Mouse (Mus musculus) T-helper 1 cell (primary cell): ENCODE data around the gene Duox1.

Source experiments
- in situ Hi-C: fragments of 300-600 bp; cut with MboI, MseI; formaldehyde crosslinking; loops from one replicate; pipeline ENCODE4 v1.15.1; 2025; ENCODE audit warnings: high pct_unique_total_duplicates

Duox1 gene

DNA sequence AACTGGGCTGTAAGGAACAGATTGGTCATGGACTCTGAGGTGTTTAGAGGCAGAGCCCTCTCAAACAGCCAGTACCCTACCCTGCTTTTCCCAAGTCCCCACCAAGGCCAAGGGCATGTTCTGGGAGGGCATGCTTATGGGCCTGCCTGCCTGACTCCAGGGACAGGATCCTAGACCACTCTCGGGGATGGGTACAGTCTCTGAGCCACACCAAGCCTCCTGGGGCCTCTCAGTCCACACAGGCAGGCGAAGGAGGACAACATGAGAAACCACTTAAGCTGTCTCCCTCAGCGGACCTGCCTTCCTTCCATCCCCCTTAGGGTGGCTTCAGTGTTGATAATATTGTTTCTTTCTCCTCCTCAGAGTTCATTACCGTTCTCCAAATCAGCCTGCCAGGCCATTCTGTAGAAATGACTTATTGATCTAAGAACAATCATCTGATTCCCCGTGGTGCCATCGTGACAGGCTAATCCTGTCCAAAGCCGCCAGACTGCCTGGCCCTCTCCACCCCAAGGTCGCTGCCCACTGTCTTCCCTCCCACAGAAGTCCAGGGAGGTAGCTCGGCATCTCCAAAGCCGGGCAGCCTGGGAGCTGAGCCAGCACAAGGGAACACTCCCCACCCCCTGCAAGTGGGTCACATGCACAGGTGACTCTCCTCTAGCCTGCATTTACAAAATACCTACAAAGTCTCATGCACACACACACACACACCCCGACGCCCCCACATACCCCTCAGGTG, 38.9 kb downstream of the Duox1 start:
- in situ Hi-C loops: no loop called here

DNA sequence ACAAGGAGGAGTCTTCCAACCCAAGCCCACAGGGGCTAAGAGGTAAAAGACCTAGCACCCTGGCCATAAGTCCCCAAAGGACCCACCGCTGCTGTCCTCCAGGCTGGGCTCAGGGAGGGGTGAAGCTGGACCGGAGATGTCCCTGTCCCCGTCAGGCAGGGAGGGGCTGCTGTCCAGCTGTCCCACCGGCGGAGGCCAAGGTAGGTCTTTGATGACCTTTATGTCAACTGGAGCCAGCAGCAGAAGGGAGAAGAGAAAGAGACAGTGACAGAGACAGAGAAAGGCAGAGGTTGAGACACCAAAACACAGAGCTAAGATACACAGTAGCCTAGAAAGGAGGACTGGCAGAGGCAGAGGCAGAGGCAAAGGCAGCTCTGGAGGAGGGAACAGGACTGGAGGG, 39.9 kb downstream of the Duox1 start:
- in situ Hi-C loops: no loop called here

DNA sequence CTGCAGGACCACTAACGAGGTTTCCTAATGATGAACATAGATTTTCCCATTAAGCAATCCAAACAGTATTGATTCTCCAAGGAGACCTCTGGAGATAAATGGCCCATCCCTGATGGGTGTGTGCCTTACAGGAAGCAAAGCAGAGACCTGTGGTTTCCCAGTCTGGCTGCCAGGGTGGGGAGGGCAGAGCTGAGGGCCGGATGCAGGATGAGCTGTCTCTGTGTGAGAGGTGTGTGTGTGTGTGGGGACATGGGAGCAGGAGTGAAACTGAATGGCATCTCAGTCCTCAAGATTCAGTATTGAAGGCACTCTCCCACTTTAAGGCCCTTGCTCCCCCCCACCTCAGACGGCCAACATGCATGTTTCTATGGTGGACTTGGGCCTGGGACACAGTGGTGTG, 40.7 kb downstream of the Duox1 start:
- in situ Hi-C loops: no loop called here

DNA sequence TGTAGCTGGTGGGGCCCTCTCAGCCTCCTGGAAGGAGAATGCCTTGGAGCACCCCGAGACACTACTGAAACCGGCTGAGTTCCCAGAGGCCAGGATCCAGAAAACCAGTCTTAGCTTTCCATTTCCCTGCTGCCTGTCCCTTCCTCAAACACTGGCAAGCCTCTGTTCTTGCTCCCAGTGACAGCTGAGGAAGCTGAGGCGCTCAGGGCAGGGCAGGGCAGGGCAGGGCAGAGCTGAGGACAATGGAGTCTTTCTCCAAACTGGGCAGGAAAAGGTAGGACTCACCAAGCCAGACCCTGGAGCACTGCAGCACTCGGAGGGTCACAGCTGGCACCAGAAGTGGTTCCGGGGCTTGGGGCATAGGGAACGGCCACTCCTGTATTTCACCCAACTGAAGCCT, 44.8 kb downstream of the Duox1 start:
- in situ Hi-C loops: no loop called here

DNA sequence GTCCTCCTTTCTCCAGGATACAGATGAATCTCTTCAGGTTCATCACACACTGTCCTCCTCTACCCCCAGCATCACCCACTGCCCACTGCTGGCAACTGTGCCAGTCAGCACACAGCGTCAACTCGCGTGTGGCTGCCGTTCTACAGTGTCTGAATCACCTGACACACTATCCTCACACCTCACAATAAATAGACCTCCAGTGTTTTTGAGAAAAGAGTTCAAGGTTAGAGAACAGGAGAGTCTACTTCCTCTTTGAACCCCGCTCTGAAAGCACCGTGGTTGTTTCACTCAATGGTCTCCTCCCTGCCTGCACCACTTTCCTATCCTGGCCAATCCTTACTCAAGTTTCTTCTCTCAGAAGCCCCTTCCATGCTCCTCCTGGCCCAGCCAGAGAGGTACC, 45.7 kb downstream of the Duox1 start:
- in situ Hi-C loops: no loop called here

DNA sequence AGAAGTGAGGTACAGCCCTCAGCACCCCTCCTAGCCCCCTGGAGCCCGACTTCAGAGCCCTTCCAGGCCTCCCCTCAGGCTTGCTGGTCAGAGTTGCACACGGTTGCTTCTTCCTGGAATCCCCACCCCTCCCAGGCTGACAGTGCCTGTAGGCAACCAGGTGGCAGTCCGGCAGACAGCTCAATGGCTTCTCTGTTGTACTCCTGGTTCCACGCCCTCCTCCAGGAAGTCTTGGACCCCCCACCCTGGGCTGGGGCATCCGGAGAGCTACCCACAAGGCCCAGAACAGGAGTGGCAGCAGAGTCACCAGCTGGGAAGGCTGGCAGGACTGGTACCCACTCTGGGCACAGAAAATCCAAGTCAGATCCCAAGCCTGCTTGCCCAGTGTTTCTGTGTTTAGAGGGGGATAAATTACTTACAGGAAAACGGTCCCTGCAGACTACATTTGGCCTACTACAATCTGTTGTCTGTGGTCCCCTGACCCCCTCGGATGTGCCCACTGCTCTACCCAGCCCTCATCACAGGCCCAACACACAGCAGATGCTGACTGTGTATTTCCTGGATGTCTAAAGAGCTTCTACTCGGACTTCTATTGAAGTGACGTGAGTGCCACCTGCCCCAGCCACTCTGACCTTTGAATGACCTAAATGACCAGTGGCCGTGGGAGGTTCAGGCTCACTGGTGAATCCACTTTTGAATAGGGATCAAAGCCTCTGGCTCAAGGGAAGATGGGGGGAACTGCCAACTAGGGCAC, 46.6 kb downstream of the Duox1 start:
- in situ Hi-C loops: no loop called here

DNA sequence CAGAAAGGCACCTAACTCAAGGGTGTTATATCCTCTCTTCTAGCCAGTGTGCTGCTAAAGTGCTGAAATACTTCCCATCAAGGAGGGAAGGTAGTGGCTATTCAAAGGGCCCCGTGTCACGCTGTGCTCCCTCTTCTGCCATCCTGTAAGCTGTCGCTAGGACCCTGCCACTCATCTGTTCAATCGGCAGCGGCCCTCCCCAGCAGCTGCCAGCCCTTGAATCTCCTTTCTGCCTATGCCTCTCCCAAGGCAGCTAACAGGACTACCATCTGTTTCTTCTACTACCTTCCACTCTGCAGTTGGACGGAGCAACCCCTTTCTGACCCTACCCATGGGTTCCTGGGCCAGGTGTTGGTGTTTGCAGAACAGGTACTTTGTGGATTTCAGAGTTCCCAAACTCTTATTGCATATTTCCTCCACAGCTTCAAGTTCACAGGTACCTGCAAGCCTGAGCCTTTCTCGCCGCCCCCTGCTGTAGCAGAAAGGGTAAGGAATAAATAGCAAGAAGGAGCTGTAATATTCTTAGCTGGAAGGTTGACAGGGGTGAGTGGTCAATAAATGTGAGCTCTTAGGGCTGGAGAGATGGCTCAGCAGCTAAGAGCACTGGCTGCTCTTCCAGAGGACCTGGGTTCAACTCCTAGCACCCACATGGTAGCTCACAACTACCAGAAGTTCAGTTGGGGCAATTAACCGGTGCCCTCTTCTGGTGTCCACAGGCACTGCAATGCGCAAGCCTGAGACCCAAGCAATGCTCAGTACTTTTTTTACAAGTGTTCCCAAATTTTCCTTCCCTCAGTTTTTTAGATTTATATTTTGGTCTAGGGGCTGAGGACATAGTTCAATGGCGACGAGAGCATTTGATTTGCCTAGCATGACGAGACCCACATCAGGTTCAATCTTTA, 47.4 kb downstream of the Duox1 start:
- in situ Hi-C loops: no loop called here

DNA sequence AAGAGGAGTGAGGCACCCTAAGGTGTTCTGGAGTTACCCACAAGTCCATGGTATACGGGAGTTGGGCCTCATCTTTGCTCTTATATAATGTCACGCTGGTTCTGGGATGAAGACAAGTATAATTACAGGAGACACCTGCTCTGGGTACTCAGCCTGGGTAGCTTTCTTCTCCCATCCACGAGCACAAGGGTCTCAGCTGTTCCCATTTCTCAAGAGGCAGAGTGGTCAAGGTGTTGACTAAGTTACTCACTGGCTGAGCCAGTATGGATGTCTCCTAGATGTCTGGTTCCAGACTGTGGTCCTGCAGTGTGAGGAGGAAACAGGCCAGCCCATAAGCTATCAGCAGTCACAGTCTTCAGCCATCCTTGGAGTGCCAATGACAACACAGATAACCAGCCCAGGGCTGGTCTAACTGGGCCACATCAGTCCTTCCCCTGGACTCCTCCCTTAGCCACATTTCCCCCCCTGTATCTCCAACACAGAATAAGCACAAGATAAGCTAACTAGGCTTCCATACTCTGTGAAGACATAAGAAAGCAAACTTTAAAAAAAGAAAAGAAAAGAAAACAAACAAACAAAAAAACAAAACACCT, 49.0 kb downstream of the Duox1 start:
- in situ Hi-C loops: no loop called here

DNA sequence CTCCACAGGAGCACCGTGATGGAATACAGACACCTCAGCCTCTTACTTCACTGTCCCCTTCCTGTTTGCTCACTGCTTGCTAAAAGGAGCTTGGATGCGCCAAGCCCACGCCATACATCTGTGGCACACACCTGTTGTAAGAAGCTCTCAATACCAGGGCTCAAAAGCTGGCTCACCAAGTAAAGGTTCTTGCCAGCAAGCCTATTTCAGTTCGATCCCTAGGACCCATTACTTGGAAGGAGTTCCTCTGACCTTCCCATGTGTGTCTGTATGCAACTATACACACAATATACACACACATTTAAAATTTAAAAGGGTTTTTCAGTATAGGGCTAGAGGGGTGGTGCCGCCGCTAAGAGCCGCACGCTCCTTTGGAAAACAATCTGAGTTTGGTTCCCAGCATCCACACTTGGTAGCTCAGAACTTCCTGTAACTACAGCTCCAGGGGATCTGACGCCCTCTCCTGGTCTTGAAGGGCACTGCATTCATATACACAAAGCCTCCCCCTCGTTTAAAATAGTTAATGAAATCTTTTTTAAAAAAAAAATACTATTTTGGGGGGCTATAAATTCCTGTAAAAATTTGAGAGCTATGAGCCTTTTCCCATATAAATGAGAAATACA, 49.9 kb downstream of the Duox1 start:
- in situ Hi-C loops: no loop called here

DNA sequence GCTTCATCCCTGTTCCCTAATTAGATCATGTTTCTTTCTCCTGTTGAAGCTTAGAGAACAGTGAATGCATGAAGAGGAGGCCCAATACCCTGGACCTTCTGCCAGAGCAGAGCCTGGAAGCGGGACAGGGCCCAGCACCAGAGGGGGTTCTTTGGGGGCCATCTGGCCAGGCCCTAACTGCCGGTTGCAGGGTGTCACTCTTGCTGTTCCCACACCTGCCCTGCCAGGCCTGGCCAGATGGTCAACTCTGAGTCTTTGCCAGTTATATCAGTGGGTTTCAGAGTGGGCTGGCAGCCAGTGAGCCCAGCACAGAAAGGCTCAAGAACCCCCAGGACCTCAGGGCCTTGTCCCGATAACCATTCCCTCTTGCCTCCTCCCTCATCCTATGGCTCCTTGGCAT, 50.6 kb downstream of the Duox1 start:
- in situ Hi-C loops: no loop called here

DNA sequence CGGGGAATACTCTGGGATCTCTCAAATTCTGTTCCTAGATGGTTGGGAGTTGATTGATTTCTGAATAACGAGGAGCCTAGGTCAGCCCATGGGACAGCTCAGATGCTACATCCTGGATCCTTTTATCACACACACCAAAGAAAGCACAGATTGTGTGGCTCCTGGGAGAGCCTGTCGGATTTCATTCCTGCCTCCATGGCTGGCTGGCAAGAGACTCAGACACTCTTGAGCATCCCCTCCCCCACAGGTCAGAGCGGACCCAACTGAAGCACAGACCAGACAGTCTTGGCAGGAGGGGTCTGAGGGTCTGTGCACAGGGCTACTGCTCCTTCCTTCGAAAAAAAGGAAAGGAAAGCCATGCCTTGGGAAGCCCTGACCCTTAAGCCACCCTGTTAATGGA, 51.2 kb downstream of the Duox1 start:
- in situ Hi-C loops: no loop called here

DNA sequence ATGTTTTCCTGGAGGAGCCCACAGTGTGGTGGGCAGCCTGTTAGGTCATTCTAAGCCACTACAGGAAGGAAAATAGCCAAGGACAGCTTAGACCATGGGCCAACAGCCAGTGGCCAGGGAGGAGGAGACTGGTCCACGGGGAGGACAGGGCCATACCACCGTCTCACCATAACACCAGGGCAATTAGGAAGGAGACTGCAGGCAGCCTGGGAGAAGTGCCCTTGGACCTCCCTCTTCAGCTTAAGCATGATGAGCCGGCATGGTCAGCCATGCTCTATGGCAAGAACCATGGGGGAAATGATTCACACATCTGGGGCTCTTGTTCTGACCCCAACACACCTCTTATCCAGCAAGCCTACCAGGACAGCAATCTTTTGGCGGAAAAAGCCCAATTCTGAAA, 51.7 kb downstream of the Duox1 start:
- in situ Hi-C loops: no loop called here

DNA sequence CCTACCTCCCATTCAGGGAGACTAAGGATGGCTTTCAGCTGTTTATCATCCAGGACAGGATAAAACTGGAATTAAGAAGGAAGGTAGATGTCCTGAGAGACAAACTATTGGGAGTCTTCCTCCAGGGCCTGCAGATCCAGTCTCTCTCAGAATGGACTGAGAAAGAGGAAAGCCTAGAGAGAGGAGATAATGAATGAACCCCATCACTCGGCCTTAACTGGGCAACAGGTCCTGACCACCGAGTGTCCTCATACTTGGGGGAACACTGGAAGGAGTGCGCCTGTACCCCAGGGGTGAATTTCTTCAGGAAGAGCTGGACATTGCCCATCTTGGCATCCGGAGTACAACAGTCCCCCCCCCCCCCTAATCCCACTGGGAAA, 52.2 kb downstream of the Duox1 start:
- in situ Hi-C loops: no loop called here

DNA sequence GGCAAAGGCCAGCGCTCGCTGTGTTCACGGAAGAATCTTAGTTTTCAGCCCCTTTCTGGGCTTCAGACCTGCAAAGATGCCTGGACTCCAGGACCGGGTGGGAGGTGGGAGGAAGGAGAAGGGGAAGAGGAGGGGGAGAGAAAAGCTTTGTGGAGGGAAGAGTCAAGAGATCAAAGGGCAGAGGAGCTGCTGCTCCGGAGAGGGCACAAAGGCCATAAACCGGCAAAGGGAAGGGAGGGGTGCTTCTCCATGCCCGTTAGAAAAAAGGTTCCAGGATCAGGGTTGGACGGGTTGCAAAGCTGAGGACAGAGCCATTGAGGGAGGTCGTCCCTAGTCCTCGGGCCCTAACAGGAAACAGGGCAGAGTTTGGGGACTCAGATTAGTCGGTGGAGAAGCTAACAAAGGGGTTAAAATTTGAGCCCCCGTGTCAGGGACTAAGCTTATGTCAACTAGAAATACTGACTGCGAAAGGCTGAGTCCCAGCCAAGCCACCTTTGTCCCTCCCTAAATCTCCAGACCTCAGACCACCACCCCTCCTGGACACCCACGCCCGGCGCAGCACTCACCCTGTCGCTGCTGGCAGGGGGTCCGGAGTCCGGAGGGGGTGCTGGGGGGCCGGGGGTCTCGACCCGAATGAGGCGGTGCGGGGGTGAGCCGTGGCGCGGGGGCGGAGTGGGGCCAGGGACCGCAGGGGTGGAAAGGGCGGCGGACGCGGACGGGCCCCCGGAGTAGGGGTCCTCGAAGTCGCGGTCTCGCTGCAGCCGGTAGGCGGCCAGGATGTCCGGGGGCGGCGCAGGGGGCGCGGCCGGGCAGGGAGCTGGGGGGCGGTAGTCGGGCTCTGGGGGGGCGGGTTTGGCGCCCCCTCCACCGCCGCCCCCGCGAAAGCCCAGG, 52.9 kb downstream of the Duox1 start:
- in situ Hi-C loops: no loop called here

DNA sequence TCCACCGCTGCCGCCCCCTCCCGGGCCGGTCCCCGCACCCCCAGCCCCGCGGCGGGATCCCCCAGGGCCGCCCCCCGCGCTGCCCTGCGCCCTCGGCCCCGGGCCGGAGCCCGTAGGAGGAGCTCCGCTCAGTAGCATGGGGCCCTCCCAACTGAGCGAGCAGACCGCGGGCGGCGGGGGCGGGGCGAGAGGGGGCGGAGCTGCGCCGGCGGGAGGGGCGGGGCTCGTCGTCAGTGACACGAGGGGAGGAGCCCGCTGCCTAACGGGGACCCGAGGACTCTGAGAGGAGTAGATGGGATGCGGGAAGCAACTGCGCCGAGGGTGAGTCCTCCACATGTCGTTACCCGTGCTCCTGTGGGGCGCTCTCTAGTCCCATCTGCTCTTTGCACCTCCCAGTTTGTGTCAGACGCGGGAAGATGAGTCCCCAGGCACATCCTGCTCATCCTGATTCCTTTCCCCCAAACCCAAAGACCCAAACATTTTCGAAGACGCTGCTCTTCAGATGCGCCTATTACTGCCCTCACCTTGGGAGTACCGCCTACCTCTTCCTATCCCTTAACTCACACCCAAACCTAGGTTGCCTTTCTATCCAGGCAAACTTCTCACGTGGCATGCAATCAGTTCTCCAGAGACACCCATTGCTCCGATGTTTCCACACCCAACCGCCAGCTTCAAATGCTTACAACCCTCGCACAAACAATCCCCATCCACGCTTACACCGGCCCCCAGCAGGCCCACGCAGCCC, 53.7 kb downstream of the Duox1 start, which contains the start of gene Shf:
Shf (minus strand) TSS at position 168 of the 745 bp plus-strand sequence.
- in situ Hi-C loops: no loop called here

DNA sequence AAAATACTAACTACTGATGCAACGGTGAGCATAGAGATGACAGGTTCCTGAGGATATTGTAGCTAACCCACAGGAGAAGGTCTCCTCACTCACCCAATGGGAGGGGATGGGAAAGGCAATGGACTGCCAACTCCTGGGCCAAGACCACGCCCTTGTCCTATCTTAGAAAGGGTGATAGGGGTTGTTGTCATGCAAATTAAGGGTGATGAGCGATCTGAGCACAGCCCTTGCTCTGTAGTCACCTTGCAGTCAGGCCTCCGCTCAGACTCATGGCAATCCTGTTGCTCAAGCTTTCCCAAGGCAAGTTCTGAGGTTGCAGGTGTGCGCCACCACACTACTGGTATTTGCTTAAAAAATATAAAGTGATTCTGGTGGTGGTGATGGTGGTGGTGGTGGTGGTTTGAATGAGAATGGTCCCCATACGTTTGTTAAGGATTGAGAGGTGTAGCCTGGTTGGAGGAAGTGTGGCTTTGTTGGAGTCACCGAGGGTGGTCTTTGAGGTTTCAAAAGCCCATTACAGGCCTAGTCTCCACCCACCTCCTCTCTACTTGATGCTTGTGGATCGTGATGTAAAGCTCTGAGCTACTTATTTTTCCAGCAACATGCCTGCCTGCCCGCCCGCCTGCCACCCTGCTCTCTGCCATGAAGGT, 54.8 kb downstream of the Duox1 start:
- in situ Hi-C loops: no loop called here

DNA sequence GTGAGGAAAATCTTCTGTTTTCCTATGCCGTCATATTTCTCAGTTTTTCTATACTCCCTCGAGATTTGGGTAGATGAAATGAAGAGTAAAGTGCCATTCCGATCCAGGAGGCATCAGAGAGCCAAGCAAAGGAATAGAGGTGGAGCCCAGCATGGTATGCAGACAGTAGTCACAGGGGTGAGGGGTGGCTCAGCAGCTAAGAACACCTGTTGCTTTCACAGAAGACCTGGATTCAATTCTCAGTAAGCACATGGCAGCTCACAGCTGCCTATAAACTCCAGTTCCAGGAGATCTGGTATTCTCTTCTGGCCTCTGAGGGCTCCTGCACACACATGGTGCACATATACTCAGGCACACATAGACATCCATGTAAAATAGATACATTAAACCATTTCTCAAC, 56.6 kb downstream of the Duox1 start:
- in situ Hi-C loops: no loop called here

DNA sequence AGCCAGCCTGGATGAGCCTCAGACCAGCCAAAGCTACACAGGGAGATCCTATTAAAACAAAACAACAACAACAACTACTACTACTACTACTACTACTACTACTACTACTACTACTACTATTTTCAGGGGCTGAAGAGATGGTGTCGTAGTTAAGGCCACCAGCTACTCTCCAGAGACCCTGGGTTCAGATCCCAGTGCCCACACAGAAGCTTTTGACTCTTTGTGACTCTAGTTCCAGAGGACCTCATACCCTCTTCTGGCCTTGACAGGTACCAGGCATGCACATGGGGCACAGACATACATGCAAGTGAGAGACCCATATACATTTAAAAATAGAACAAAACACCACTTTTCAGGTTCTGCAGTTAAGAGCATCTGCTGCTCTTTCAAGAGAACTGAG, 57.1 kb downstream of the Duox1 start:
- in situ Hi-C loops: no loop called here

DNA sequence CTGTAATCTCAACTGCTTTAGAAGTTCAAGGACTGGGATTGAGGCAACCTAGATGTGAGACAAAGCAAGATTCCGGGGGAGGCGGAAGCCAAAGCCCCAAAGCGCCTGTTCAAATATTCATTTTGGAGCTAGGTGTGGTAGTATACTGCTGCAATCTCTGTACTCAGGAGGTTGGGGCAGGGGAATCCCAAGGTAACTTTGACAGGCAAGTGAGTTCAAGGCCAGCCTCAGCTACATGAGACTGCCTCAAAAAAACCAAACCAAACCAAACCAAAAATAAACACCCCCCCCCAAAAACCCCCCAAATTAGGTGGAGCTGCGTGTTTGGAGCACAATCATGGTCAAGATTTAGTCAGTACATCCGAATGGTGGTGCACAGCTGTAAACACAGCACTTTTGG, 58.5 kb downstream of the Duox1 start:
- in situ Hi-C loops: no loop called here
